Mouse (Mus musculus): ENCODE data around the gene 9930111J21Rik2. TPM values are rescaled to one million over a fixed set of nuclear protein-coding genes. Genes with fewer than 3 reads are reported as not detected.

9930111J21Rik2 gene
- total RNA-seq (2023) = 10 to 100 TPM; 38.8 to 46.2 TPM

DNA sequence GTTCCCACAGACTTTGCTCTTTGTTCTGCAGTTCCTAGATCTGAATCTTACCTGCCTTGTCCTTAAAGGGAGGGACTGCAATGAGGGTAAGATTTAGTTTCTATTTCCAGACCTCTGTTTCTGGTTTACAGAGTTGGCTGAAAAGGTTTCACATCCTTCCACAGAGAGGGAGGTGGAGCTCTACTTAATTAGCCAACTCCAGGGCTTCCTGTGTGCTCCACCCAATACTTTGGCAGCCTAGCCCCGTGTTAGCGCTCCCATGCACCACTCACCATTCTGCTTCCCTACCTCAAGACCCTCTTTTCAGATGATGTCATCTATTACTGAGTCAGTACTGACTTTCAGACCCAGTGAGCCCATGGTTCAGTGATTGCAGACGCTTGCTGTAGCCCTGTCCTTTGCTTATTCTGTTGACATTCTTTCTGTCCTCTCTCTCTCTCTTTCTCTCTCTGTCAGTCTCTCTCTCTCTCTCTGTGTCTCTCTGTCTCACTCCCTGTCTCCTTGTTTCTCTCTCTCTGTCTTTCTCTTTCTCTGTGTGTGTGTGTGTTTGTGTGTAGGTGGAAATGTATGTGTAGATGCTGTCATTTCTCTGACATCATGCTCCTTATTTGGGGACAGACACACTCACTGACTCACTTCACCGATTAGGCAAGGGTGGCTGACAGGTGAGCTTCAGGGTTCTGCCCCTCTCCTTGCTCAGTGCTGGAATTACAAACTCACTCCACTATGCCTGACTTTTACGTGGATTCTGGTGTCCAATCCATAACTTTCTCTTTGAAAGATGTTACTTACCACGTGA, at the start of gene 9930111J21Rik2:
Gene 9930111J21Rik2 (minus strand): TSS at position 150 of the 799 bp plus-strand sequence.

DNA sequence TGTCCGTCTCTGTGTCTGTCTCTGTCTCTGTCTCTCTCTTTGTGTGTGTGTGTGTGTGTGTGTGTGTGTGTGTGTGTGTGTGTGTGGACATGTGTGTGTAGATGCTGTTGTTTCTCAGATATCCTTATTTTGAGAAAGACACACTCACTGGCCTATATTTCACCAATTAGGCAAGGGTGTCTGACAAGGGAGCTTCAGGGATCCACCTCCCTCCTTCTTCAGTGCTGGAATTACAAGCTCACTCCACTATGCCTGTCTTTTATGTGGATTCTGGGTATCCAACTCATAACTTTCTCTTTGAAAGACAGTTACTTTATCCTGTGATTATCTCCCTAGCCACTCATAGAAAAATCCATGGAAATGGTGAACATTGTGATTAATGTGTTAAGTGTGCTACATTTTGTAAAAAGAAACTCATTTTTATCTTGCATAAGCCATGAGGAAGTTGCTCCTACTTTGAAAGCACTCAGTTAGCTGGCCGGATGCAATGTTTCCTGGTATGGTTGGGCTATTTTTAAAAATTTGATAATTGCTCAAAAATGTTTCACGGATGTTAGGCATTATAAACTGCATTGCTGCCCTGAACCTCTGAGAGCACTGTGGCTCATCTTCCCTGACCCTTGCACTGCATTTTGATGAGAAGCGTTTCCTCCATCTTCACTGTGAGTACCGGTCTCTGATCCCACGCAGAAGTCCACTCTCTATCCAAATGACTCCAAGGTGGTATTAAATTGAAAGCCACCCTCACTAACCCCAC, 25.1 kb upstream of the 9930111J21Rik2 start, which contains the start of gene Ifi47:
Gene Ifi47 (plus strand): TSS at position 587 of the 757 bp plus-strand sequence.

DNA sequence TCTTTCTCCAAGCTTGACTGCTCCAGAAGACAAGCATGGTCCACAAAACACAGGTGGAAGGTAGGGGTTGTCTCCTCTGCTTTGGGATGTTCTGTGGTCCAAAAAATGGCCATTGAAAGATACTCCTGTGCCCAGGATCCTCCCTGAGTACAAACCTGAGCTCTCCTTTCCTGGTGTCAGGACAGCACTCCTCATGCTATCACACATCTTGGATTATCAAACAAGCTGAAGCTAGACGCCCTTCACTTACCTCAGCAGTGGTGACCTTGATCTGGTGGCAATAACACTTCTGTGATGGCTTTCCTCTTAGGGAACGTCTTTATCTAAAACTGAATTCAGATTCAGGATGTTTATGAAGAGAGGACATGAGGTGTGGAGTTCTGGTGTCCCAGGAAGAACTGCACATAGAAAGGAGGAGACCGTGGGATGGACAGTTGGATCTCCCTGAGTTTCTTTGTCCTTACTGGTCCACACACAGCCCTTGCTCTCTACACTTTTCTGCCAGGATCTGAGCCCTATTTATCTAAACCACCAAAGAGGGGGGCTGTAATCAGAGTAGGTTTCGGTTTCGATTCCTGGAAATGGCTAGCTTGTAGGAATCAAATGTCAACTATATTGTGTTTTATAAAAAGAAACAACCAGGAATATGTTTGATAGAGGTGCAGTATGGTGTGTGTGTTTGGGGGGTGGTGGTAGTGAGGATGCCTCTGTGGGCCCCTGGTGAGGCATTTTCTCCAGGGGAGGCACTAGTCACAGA, 12.8 kb upstream of the 9930111J21Rik2 start, which contains the start of gene Tgtp2:
Gene Tgtp2 (minus strand): TSS at position 494 of the 757 bp plus-strand sequence.

DNA sequence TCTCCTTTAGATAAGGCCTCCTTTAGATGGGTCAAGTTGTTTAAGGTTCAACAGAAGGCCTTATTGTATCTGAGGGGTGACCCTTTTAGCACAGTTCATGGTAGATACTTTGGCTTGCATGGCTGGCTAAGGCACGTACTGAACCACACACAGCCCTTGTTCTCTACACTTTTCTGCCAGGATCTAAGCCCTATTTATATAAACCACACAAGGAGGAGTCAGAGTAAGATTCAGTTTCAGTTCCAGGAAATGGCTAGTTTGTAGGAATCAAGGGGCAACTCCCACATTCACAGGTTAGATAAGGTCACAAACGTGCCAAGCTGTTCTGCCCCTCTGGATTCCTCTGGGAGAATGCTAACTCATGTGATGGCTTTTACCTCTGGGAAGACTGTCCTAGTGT, 57.0 kb downstream of the 9930111J21Rik2 start, which contains the start of gene Tgtp1:
Gene Tgtp1 (minus strand): TSS at position 155 of the 400 bp plus-strand sequence.

DNA sequence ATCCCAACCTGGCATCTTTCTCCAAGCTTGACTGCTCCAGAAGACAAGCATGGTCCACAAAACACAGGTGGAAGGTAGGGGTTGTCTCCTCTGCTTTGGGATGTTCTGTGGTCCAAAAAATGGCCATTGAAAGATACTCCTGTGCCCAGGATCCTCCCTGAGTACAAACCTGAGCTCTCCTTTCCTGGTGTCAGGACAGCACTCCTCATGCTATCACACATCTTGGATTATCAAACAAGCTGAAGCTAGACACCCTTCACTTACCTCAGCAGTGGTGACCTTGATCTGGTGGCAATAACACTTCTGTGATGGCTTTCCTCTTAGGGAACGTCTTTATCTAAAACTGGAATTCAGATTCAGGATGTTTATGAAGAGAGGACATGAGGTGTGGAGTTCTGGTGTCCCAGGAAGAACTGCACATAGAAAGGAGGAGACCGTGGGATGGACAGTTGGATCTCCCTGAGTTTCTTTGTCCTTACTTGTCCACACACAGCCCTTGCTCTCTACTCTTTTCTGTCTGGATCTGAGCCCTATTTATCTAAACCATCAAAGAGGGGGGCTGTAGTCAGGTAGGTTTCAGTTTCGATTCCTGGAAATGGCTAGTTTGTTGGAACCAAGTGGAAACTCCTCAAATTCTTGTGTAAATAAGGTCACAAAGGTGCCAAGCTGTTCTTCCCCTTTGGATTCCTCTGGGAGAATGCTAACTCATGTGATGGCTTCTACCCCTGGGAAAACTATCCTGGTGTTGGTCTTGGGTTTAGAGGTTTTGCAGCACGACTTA, 59.1 kb downstream of the 9930111J21Rik2 start, which contains the start of gene Gm12185:
Gene Gm12185 (minus strand): TSS at position 487 of the 781 bp plus-strand sequence.

DNA sequence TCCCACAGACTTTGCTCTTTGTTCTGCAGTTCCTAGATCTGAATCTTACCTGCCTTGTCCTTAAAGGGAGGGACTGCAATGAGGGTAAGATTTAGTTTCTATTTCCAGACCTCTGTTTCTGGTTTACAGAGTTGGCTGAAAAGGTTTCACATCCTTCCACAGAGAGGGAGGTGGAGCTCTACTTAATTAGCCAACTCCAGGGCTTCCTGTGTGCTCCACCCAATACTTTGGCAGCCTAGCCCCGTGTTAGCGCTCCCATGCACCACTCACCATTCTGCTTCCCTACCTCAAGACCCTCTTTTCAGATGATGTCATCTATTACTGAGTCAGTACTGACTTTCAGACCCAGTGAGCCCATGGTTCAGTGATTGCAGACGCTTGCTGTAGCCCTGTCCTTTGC, 71.8 kb downstream of the 9930111J21Rik2 start, which contains the start of gene 9930111J21Rik1:
Gene 9930111J21Rik1 (minus strand): TSS at position 148 of the 400 bp plus-strand sequence.

DNA sequence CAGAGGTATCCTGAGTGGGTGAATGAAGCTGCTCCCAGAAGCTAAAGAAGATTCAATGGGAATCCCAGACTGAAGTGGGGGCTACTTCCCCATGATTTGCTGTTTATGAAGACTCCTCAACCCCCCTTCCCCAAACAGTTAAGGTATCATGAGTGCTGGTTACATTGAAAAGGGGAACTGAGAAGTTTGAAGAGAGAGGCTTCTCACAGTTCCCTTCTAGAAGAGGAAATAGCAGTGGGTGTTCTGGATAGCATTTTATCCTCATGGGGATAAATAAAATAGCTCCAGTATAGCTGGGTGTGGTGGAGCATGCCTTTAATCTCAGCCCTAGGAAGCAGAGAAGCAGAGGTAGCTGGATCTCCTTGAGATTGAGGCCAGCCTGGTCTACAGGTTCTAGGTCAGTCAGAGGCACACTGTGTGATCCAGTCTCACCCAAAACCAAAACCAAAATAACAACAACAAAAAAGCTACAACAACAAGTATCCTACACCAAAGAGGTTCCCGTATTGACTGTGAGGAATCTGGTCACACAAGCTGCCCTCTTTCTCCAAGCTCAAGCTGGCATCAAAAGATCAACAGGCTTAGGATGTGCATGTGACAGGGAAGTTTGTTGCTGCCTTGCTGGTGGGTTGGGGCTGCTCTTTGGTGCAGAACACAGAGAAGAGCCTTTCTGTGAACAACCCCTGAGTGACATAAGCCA, 72.7 kb downstream of the 9930111J21Rik2 start, which contains the start of gene Olfr56:
Gene Olfr56 (plus strand): TSS at position 650 of the 700 bp plus-strand sequence.

Other genes starting within 250 kb of the 9930111J21Rik2 start
- gene Trim41, start 233.9 kb downstream of the 9930111J21Rik2 start, total RNA-seq (2023) = 10 to 100 TPM; 37.2 to 45.4 TPM
- under 1 TPM; 0.71 to 0.84 TPM for gene Trim7, start 225.1 kb downstream of the 9930111J21Rik2 start, total RNA-seq (2023)
- under 1 TPM in 1 of 2 experiments, not detected in 1; 0.38 TPM for gene Gm12184, start 224.6 kb downstream of the 9930111J21Rik2 start, total RNA-seq (2023)
- gene Irgm1, start 179.6 kb downstream of the 9930111J21Rik2 start, total RNA-seq (2023) = 10 to 100 TPM; 11.8 to 13.6 TPM
- 1 to 10 TPM; 3.0 to 3.9 TPM for gene Gm5431, start 149.0 kb downstream of the 9930111J21Rik2 start, total RNA-seq (2023)
- 10 to 100 TPM; 15.2 to 15.9 TPM for gene Psme2b, start 105.1 kb downstream of the 9930111J21Rik2 start, total RNA-seq (2023)
- not detected for gene Olfr56, start 72.4 kb downstream of the 9930111J21Rik2 start, total RNA-seq (2023)
- 10 to 100 TPM; 22.1 to 32.8 TPM for gene 9930111J21Rik1, start 71.8 kb downstream of the 9930111J21Rik2 start, total RNA-seq (2023)
- under 1 TPM; 0.60 to 0.62 TPM for gene Gm12185, start 59.0 kb downstream of the 9930111J21Rik2 start, total RNA-seq (2023)
- gene Tgtp1, start 57.1 kb downstream of the 9930111J21Rik2 start, total RNA-seq (2023) = under 1 TPM; 0.78 to 0.99 TPM
- gene Tgtp2, start 13.0 kb upstream of the 9930111J21Rik2 start, total RNA-seq (2023) = 1 to 10 TPM in 1 of 2 experiments, not detected in 1; 1.3 TPM
- 10 to 100 TPM; 14.5 to 19.7 TPM for gene Ifi47, start 25.3 kb upstream of the 9930111J21Rik2 start, total RNA-seq (2023)
- not detected for gene Olfr1396, start 63.6 kb upstream of the 9930111J21Rik2 start, total RNA-seq (2023)
- not detected for gene Olfr1395, start 91.0 kb upstream of the 9930111J21Rik2 start, total RNA-seq (2023)
- gene Olfr1394, start 103.1 kb upstream of the 9930111J21Rik2 start, total RNA-seq (2023) = not detected
- 1 to 10 TPM; 1.2 to 1.6 TPM for gene Btnl9, start 135.9 kb upstream of the 9930111J21Rik2 start, total RNA-seq (2023)
- gene Zfp62, start 152.1 kb upstream of the 9930111J21Rik2 start, total RNA-seq (2023) = 10 to 100 TPM; 49.7 to 53.6 TPM
- 10 to 100 TPM; 85.1 to 92.1 TPM for gene Mgat1, start 192.9 kb upstream of the 9930111J21Rik2 start, total RNA-seq (2023)
- gene Olfr1393, start 227.1 kb upstream of the 9930111J21Rik2 start, total RNA-seq (2023) = under 1 TPM in 1 of 2 experiments, not detected in 1; 0.18 TPM
- under 1 TPM in 1 of 2 experiments, not detected in 1; 0.47 TPM for gene Olfr1392, start 234.0 kb upstream of the 9930111J21Rik2 start, total RNA-seq (2023)

Measured in neutrophil, adult 59 days (primary cell).